Mouse (Mus musculus) MEL (cell line): ENCODE data around the gene Rpl29. TPM values are rescaled to one million over a fixed set of nuclear protein-coding genes. Genes with fewer than 3 reads are reported as not detected.

ENCODE experiments used
- DNase-seq: peaks from one replicate; pipeline ENCODE4 v3.0.0; 2011; ENCODE audit warnings: low read depth, low spot score
- H3K27ac ChIP-seq: 2 replicates; pipeline ENCODE4 v1.5.1; 2012; ENCODE audit warnings: low read depth, mild to moderate bottlenecking, control low read depth, low read length, moderate library complexity; ENCODE audit not compliant: control insufficient read depth
- H3K27me3 ChIP-seq, 2 experiments: fragments of 150-350 bp in 1 of 2; sonication (generic) in 1 of 2; 2 replicates each; pipeline ENCODE4 v1.6.1; 2012; ENCODE audit warnings: low read length in 2 of 2, mild to moderate bottlenecking in 2 of 2, improper control_type of control experiment in 1 of 2, moderate library complexity in 1 of 2; ENCODE audit not compliant: insufficient read depth in 2 of 2, control insufficient read depth in 1 of 2
- H3K36me3 ChIP-seq, 2 experiments: 2 replicates each; pipeline ENCODE4 v1.6.1; 2012 to 2014; ENCODE audit warnings: low read length in 2 of 2, improper control_type of control experiment in 1 of 2, inconsistent platforms in 1 of 2, mild to moderate bottlenecking in 1 of 2; ENCODE audit not compliant: insufficient read depth in 2 of 2, control insufficient read depth in 1 of 2
- H3K4me1 ChIP-seq, 2 experiments: fragments of 150-350 bp in 1 of 2; sonication (generic) in 1 of 2; 2 replicates each; pipeline ENCODE4 v1.6.1; 2012; ENCODE audit warnings: low read length in 2 of 2, improper control_type of control experiment in 1 of 2, mild to moderate bottlenecking in 1 of 2; ENCODE audit not compliant: insufficient read depth in 2 of 2, control insufficient read depth in 1 of 2
- H3K4me3 ChIP-seq, 2 experiments: fragments of 150-350 bp in 1 of 2; sonication (generic) in 1 of 2; 2 replicates each; pipeline ENCODE4 v1.5.1; 2012; ENCODE audit warnings: low read depth in 2 of 2, low read length in 2 of 2, mild to moderate bottlenecking in 2 of 2, moderate library complexity in 2 of 2, control low read depth in 1 of 2, improper control_type of control experiment in 1 of 2; ENCODE audit not compliant: control insufficient read depth in 1 of 2, insufficient read depth in 1 of 2
- H3K79me2 ChIP-seq: 2 replicates; pipeline ENCODE4 v1.6.1; 2012; ENCODE audit warnings: mild to moderate bottlenecking, low read length, moderate library complexity; ENCODE audit not compliant: control insufficient read depth, poor library complexity, insufficient read depth
- H3K9ac ChIP-seq: 2 replicates; pipeline ENCODE4 v1.6.1; 2012; ENCODE audit warnings: low read depth, mild to moderate bottlenecking, control low read depth, low read length, moderate library complexity; ENCODE audit not compliant: control insufficient read depth, poor library complexity, severe bottlenecking
- H3K9me3 ChIP-seq: fragments of 150-350 bp; sonication (generic); replicated peaks from 2 replicates; pipeline ENCODE4 v1.6.1; 2012; ENCODE audit warnings: mild to moderate bottlenecking, low read length, improper control_type of control experiment, moderate library complexity; ENCODE audit not compliant: insufficient read depth
- BHLHE40 ChIP-seq: IDR thresholded peaks from 2 replicates; pipeline ENCODE4 v1.6.1; 2012; ENCODE audit warnings: low read depth, mild to moderate bottlenecking, inconsistent platforms, low read length, improper control_type of control experiment, borderline replicate concordance
- CHD1 ChIP-seq: IDR thresholded peaks from 2 replicates; pipeline ENCODE4 v1.6.1; 2012; ENCODE audit warnings: low read depth, mild to moderate bottlenecking, inconsistent platforms, low read length, improper control_type of control experiment
- CHD2 ChIP-seq: IDR thresholded peaks from 2 replicates; pipeline ENCODE4 v1.6.1; 2011; ENCODE audit warnings: low read length, improper control_type of control experiment
- CTCF ChIP-seq, 3 experiments: IDR thresholded peaks in 2 of 3; conservative IDR thresholded peaks in 1 of 3; 2 replicates each; pipeline ENCODE4 v1.5.1; 2011 to 2012; ENCODE audit warnings: low read length in 3 of 3, low read depth in 2 of 3, mild to moderate bottlenecking in 2 of 3, improper control_type of control experiment in 1 of 3, inconsistent platforms in 1 of 3, mixed read lengths in 1 of 3, moderate library complexity in 1 of 3; ENCODE audit not compliant: control insufficient read depth in 1 of 3, insufficient read depth in 1 of 3, poor library complexity in 1 of 3, severe bottlenecking in 1 of 3
- E2F4 ChIP-seq: IDR thresholded peaks from 2 replicates; pipeline ENCODE4 v1.6.1; 2011; ENCODE audit warnings: low read depth, low read length, improper control_type of control experiment, borderline replicate concordance
- EP300 ChIP-seq, 2 experiments: IDR thresholded peaks; 2 replicates each; pipeline ENCODE4 v1.6.1; 2011; ENCODE audit warnings: improper control_type of control experiment in 2 of 2, low read length in 2 of 2, low read depth in 1 of 2, mild to moderate bottlenecking in 1 of 2
- ETS1 ChIP-seq: IDR thresholded peaks from 2 replicates; pipeline ENCODE4 v1.6.1; 2012; ENCODE audit warnings: low read depth, mild to moderate bottlenecking, inconsistent platforms, low read length, improper control_type of control experiment, moderate library complexity
- GABPA ChIP-seq: IDR thresholded peaks from 2 replicates; pipeline ENCODE4 v1.6.1; 2012; ENCODE audit warnings: low read depth, mild to moderate bottlenecking, inconsistent platforms, low read length, improper control_type of control experiment, moderate library complexity
- GATA1 ChIP-seq: IDR thresholded peaks from 2 replicates; pipeline ENCODE4 v1.6.1; 2011; ENCODE audit warnings: low read depth, low read length, improper control_type of control experiment
- HCFC1 ChIP-seq: IDR thresholded peaks from 2 replicates; pipeline ENCODE4 v1.6.1; 2012; ENCODE audit warnings: low read depth, mild to moderate bottlenecking, inconsistent platforms, low read length, improper control_type of control experiment, moderate library complexity
- JUND ChIP-seq: IDR thresholded peaks from 2 replicates; pipeline ENCODE4 v1.6.1; 2011; ENCODE audit warnings: low read depth, mild to moderate bottlenecking, improper control_type of control experiment, low read length
- KAT2A ChIP-seq: conservative IDR thresholded peaks from 2 replicates; pipeline ENCODE4 v1.6.1; 2012; ENCODE audit warnings: low read depth, low read length, improper control_type of control experiment, inconsistent platforms
- MAFK ChIP-seq: IDR thresholded peaks from 2 replicates; pipeline ENCODE4 v1.6.1; 2011; ENCODE audit warnings: low read depth, mild to moderate bottlenecking, low read length, improper control_type of control experiment, borderline replicate concordance
- MAX ChIP-seq: IDR thresholded peaks from 2 replicates; pipeline ENCODE4 v1.6.1; 2011; ENCODE audit warnings: low read length, improper control_type of control experiment
- MAZ ChIP-seq: IDR thresholded peaks from 2 replicates; pipeline ENCODE4 v1.6.1; 2012; ENCODE audit warnings: low read depth, mild to moderate bottlenecking, inconsistent platforms, low read length, improper control_type of control experiment
- MEF2A ChIP-seq: IDR thresholded peaks from 2 replicates; pipeline ENCODE4 v1.6.1; 2014; ENCODE audit warnings: low read depth, mild to moderate bottlenecking, inconsistent platforms, low read length, improper control_type of control experiment; ENCODE audit not compliant: poor library complexity, insufficient replicate concordance, severe bottlenecking; ENCODE audit errors: extremely low read depth
- MYC ChIP-seq: IDR thresholded peaks from 2 replicates; pipeline ENCODE4 v1.6.1; 2011; ENCODE audit warnings: low read depth, mild to moderate bottlenecking, low read length, improper control_type of control experiment, moderate library complexity
- NELFE ChIP-seq: IDR thresholded peaks from 2 replicates; pipeline ENCODE4 v1.6.1; 2011; ENCODE audit warnings: low read depth, low read length, improper control_type of control experiment
- NRF1 ChIP-seq: IDR thresholded peaks from 2 replicates; pipeline ENCODE4 v1.6.1; 2014; ENCODE audit warnings: low read depth, mild to moderate bottlenecking, inconsistent platforms, low read length, improper control_type of control experiment, moderate library complexity; ENCODE audit not compliant: poor library complexity, insufficient read depth, severe bottlenecking
- POLR2AphosphoS2 ChIP-seq: IDR thresholded peaks from 2 replicates; pipeline ENCODE4 v1.6.1; 2011; ENCODE audit warnings: low read length, improper control_type of control experiment
- RCOR1 ChIP-seq: IDR thresholded peaks from 2 replicates; pipeline ENCODE4 v1.6.1; 2012; ENCODE audit warnings: low read depth, mild to moderate bottlenecking, inconsistent platforms, low read length, improper control_type of control experiment
- SMC3 ChIP-seq: IDR thresholded peaks from 2 replicates; pipeline ENCODE4 v1.6.1; 2011; ENCODE audit warnings: low read depth, low read length, improper control_type of control experiment
- TAL1 ChIP-seq: IDR thresholded peaks from 2 replicates; pipeline ENCODE4 v1.6.1; 2012; ENCODE audit warnings: mild to moderate bottlenecking, inconsistent platforms, low read length, moderate library complexity, mixed read lengths
- TBP ChIP-seq: IDR thresholded peaks from 2 replicates; pipeline ENCODE4 v1.8.0; 2011; ENCODE audit warnings: low read depth, low read length, improper control_type of control experiment
- ZC3H11A ChIP-seq: IDR thresholded peaks from 2 replicates; pipeline ENCODE4 v1.6.1; 2012; ENCODE audit warnings: low read depth, mild to moderate bottlenecking, inconsistent platforms, low read length, improper control_type of control experiment
- ZKSCAN1 ChIP-seq: IDR thresholded peaks from 2 replicates; pipeline ENCODE4 v1.6.1; 2012; ENCODE audit warnings: low read depth, mild to moderate bottlenecking, inconsistent platforms, low read length, improper control_type of control experiment, moderate library complexity
- ZMIZ1 ChIP-seq: IDR thresholded peaks from 2 replicates; pipeline ENCODE4 v1.6.1; 2012; ENCODE audit warnings: low read depth, mild to moderate bottlenecking, inconsistent platforms, low read length, improper control_type of control experiment, moderate library complexity
- ZNF384 ChIP-seq: IDR thresholded peaks from 2 replicates; pipeline ENCODE4 v1.6.1; 2012; ENCODE audit warnings: low read depth, mild to moderate bottlenecking, inconsistent platforms, low read length, improper control_type of control experiment
- polyA plus RNA-seq, 2 experiments: library from polyadenylated mRNA; stranded (reverse) in 1 of 2; unstranded in 1 of 2; fragments of >175 nt in 1 of 2; fragments of >200 nt in 1 of 2; gene quantifications; 2 replicates each; pipeline versions ENCODE4 v1.2.1 to v1.2.4; 2012; ENCODE audit warnings: low replicate concordance in 2 of 2, low read depth in 1 of 2; ENCODE audit not compliant: insufficient read length in 2 of 2, insufficient read depth in 1 of 2, missing spikeins in 1 of 2
- total RNA-seq: library from RNA; depleted of rRNA; stranded (reverse); fragments of 300-350 nt; gene quantifications from 2 replicates; pipeline ENCODE4 v1.2.3, GENCODE M21; 2012

The Rpl29 gene
- total and polyA plus RNA-seq, 3 experiments = 60.8 to 761 TPM; not detected in 1

DNA sequence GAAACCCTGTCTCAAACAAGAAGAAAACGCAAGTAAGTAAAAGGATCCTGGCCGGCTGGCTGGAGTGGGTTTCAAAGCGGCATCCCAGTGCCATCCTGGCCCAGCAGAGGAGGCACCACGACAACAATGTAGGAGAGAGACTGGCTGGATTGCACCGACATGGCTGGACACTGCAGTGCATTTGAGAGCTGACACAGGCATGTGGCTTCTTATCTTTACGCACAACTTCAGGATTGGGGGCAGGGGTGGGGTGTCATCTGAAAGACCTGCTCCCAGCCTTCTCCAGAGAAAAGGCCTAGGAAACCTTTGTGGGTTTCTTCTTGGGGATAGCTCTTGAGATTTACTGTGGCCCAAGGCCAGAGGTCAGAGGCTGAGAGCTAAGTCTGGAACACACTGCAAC is 17.5 kb upstream of the Rpl29 start:
- TF ChIP-seq MYC = no peak
- TF ChIP-seq JUND = no peak
- TF ChIP-seq POLR2AphosphoS2 = no peak
- TF ChIP-seq MAFK = no peak
- TF ChIP-seq CHD1 = no peak
- no peak for TF ChIP-seq BHLHE40
- no peak for TF ChIP-seq CTCF (IDR thresholded peaks at IDR 0.05 in 2 of 3, conservative IDR thresholded peaks at IDR 0.05 in 1 of 3; ENCODE audit: control insufficient read depth in 1 of 3, insufficient read depth in 1 of 3, low read depth in 2 of 3, low read length in 3 of 3, poor library complexity in 1 of 3, severe bottlenecking in 1 of 3)
- no peak for TF ChIP-seq ZC3H11A
- TF ChIP-seq ZNF384 = no peak
- TF ChIP-seq MEF2A = no peak
- TF ChIP-seq GATA1 = no peak
- TF ChIP-seq RCOR1 = no peak
- no peak for TF ChIP-seq ZKSCAN1
- no peak for TF ChIP-seq HCFC1
- no peak for TF ChIP-seq MAX
- TF ChIP-seq, all 39 proteins: peak for 0
- DNase-seq = no peak
- no peak overlapping the region for H3K27ac ChIP-seq
- no peaks in the 10 kb centered on the region for H3K27me3 ChIP-seq
- H3K4me3 ChIP-seq = no peak overlapping the region
- H3K36me3 ChIP-seq = no peaks in the 10 kb centered on the region
- no peaks in the 10 kb centered on the region for H3K79me2 ChIP-seq
- no peaks in the 10 kb centered on the region for H3K4me1 ChIP-seq
- no peaks in the 10 kb centered on the region for H3K9me3 ChIP-seq
- no peak overlapping the region for H3K9ac ChIP-seq

DNA sequence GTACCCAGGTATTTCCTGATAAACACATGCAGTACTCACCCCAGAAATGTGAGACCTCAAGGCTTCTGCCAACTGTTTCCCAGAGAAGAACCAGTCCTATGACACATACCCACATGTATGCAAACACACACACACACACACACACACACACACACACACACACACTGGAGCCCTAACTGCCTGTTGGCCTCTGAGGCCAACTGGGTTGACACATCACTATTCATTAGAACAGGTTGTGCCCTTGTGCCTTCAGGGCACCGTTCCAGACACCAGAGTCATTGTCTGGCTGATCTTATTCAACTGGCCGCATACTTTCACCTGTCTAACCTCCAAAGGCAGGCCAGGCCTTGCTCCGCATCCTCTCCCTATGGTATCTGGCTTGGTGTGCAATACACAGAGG is 17.0 kb upstream of the Rpl29 start:
- Histone ChIP-seq H3K4me3 (no peak overlapping the region), H3K27ac (no peak overlapping the region), H3K36me3 (no peaks in the 10 kb centered on the region), H3K27me3 (no peaks in the 10 kb centered on the region), H3K4me1 (no peaks in the 10 kb centered on the region), H3K9ac (no peak overlapping the region), H3K79me2 (no peaks in the 10 kb centered on the region), H3K9me3 (no peaks in the 10 kb centered on the region)
- DNase-seq = no peak
- no peak for TF ChIP-seq CHD2
- TF ChIP-seq SMC3 = no peak
- TF ChIP-seq MYC = no peak
- TF ChIP-seq BHLHE40 = no peak
- TF ChIP-seq ZC3H11A = no peak
- no peak for TF ChIP-seq MAFK
- no peak for TF ChIP-seq TBP
- TF ChIP-seq CTCF (IDR thresholded peaks at IDR 0.05 in 2 of 3, conservative IDR thresholded peaks at IDR 0.05 in 1 of 3; ENCODE audit: control insufficient read depth in 1 of 3, insufficient read depth in 1 of 3, low read depth in 2 of 3, low read length in 3 of 3, poor library complexity in 1 of 3, severe bottlenecking in 1 of 3) = no peak
- no peak for TF ChIP-seq NELFE
- no peak for TF ChIP-seq KAT2A
- no peak for TF ChIP-seq ETS1
- TF ChIP-seq E2F4 = no peak
- no peak for TF ChIP-seq ZMIZ1
- TF ChIP-seq CHD1 = no peak
- no peak for TF ChIP-seq GABPA
- no peak for TF ChIP-seq NRF1
- no peak for TF ChIP-seq TAL1
- TF ChIP-seq EP300 (IDR thresholded peaks at IDR 0.05; ENCODE audit: low read depth in 1 of 2, low read length in 2 of 2) = no peak
- TF ChIP-seq ZKSCAN1 = no peak
- TF ChIP-seq MAZ = no peak
